Mouse (Mus musculus) megakaryocyte, embryonic 14.5 days (primary cell): ENCODE data around the gene Nadk2. TPM values are rescaled to one million over a fixed set of nuclear protein-coding genes. Genes with fewer than 3 reads are reported as not detected.

ENCODE experiments used
- H3K27me3 ChIP-seq: replicated peaks from 2 replicates; pipeline ENCODE3; 2012; ENCODE audit warnings: inconsistent platforms
- H3K36me3 ChIP-seq: replicated peaks from 2 replicates; pipeline ENCODE3; 2012; ENCODE audit warnings: low read length, inconsistent platforms, mixed read lengths
- H3K4me1 ChIP-seq: 2 replicates; pipeline ENCODE4 v1.6.1; 2012; ENCODE audit warnings: inconsistent platforms
- H3K4me3 ChIP-seq: replicated peaks from 2 replicates; pipeline ENCODE3; 2012; ENCODE audit warnings: moderate library complexity, mild to moderate bottlenecking, inconsistent platforms
- H3K9me3 ChIP-seq: 2 replicates; pipeline ENCODE4 v1.6.1; 2012; ENCODE audit warnings: inconsistent platforms
- FLI1 ChIP-seq: IDR thresholded peaks from 2 replicates; pipeline ENCODE4 v1.6.1; 2012; ENCODE audit warnings: low read length, inconsistent platforms, mixed read lengths
- GATA1 ChIP-seq: IDR thresholded peaks from 3 replicates; pipeline ENCODE4 v1.6.1; 2012; ENCODE audit warnings: mixed read lengths, low read length, inconsistent platforms, borderline replicate concordance
- polyA plus RNA-seq: library from polyadenylated mRNA; stranded (reverse); fragments of >175 nt; gene quantifications from 2 replicates; pipeline ENCODE4 v1.2.3, GENCODE M21; 2012; ENCODE audit warnings: low replicate concordance; ENCODE audit not compliant: insufficient read depth

The Nadk2 gene
- polyA plus RNA-seq, 1 experiment, result 8.6 TPM

DNA sequence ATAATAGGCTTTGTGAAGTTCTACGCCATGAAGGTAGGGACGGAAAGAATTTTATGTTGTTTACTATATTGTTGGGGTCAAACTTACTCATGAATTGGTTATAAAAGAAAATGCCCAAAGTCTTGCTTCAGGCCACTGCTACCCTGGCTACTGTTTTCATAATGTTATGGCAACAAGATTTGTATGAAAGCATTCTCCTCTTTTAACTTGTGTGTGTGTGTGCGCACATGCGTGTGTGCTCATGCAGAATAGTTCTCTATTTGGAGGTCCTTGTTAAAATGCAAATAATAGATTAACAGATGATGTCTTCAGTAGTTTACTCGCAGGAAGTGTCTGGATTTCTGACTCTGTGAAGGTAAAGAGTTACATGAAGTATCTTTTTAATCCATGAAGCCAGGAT lies 2.6 kb downstream of the Nadk2 start:
- no peak for TF ChIP-seq FLI1
- no peak for TF ChIP-seq GATA1
- Histone ChIP-seq H3K4me3 (peak overlapping the region; percentile 98), H3K4me1 (peaks cover 67% of the 10 kb centered on the region), H3K36me3 (peaks cover 23% of the 10 kb centered on the region), H3K27me3 (no peaks in the 10 kb centered on the region), H3K9me3 (no peaks in the 10 kb centered on the region)

DNA sequence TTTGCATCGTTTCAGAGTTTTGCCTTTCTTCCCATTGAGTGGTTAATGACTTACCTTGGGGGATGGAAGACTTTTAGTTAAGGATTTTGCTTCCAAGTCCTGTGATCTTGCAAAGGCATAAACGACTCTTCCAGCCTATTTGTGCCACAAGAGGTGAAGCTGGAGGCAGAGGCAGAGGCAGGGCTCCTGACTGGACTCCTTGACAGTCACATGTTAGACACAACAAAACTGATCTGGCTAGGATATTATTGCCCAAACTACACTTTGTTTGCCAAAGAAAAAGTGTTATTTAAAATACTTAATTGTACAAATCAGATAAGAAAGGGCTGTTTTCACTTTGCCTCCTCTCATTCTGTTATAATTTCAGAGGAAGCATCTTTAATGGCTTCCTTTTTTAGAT lies 3.1 kb downstream of the Nadk2 start:
- Histone ChIP-seq H3K4me3 (peak overlapping the region; percentile 98), H3K9me3 (no peaks in the 10 kb centered on the region), H3K4me1 (peaks cover 68% of the 10 kb centered on the region), H3K36me3 (peaks cover 23% of the 10 kb centered on the region), H3K27me3 (no peaks in the 10 kb centered on the region)
- TF ChIP-seq FLI1 (no peak), GATA1 (no peak)

GRCm38 (mm10) chr15:9074671-9075070 lies 3.6 kb downstream of the Nadk2 start:
- no peaks in the 10 kb centered on the region for H3K27me3 ChIP-seq
- peaks cover 23% of the 10 kb centered on the region for H3K36me3 ChIP-seq
- peaks cover 70% of the 10 kb centered on the region for H3K4me1 ChIP-seq
- peak overlapping the region; percentile 98 for H3K4me3 ChIP-seq
- no peaks in the 10 kb centered on the region for H3K9me3 ChIP-seq
- TF ChIP-seq GATA1 (no peak), FLI1 (no peak)

- Histone ChIP-seq H3K4me3 (peak overlapping the region; percentile 98), H3K9me3 (no peaks in the 10 kb centered on the region), H3K27me3 (no peaks in the 10 kb centered on the region), H3K36me3 (peaks cover 23% of the 10 kb centered on the region), H3K4me1 (peaks cover 72% of the 10 kb centered on the region)
- no peak for TF ChIP-seq FLI1
- no peak for TF ChIP-seq GATA1
Measured at GRCm38 (mm10) chr15:9075608-9076200, 4.6 kb downstream of the Nadk2 start.

GRCm38 (mm10) chr15:9078481-9079300 lies 7.6 kb downstream of the Nadk2 start:
- H3K4me1 ChIP-seq, result peaks cover 93% of the 10 kb centered on the region
- peaks cover 37% of the 10 kb centered on the region for H3K36me3 ChIP-seq
- TF ChIP-seq FLI1, result no peak
- TF ChIP-seq GATA1, result no peak
- peak overlapping the region; percentile 70 for H3K4me3 ChIP-seq
- no peaks in the 10 kb centered on the region for H3K27me3 ChIP-seq
- no peaks in the 10 kb centered on the region for H3K9me3 ChIP-seq

- Histone ChIP-seq H3K4me3 (peak overlapping the region; percentile 6), H3K4me1 (peaks cover 90% of the 10 kb centered on the region), H3K36me3 (peaks cover 46% of the 10 kb centered on the region), H3K9me3 (no peaks in the 10 kb centered on the region), H3K27me3 (no peaks in the 10 kb centered on the region)
- no peak for TF ChIP-seq FLI1
- TF ChIP-seq GATA1, result no peak
Measured at GRCm38 (mm10) chr15:9079626-9080025, 8.6 kb downstream of the Nadk2 start.

DNA sequence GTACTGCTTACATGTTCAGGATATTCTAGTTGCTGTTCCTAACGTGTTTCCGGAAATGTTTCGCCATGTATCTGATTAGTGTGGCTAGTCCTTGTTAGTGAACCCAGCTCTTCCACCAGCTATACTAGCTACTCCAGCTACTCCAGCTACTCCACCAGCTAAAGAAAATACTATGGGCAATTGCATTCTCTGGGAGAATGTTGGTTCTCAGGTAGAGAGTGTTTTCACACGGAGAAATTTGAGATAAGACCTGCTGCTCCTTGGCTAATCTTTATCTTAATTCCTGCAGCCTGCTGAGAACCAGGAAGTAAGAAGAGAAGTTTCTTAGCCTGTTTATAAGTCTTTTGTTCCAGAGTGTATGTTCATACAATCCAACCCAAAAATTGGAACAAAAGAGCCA lies 9.1 kb downstream of the Nadk2 start:
- H3K9me3 ChIP-seq, result no peaks in the 10 kb centered on the region
- no peak for TF ChIP-seq GATA1
- TF ChIP-seq FLI1, result no peak
- peaks cover 90% of the 10 kb centered on the region for H3K4me1 ChIP-seq
- peak overlapping the region; percentile 69 for H3K4me3 ChIP-seq
- H3K27me3 ChIP-seq, result no peaks in the 10 kb centered on the region
- H3K36me3 ChIP-seq, result peaks cover 50% of the 10 kb centered on the region

DNA sequence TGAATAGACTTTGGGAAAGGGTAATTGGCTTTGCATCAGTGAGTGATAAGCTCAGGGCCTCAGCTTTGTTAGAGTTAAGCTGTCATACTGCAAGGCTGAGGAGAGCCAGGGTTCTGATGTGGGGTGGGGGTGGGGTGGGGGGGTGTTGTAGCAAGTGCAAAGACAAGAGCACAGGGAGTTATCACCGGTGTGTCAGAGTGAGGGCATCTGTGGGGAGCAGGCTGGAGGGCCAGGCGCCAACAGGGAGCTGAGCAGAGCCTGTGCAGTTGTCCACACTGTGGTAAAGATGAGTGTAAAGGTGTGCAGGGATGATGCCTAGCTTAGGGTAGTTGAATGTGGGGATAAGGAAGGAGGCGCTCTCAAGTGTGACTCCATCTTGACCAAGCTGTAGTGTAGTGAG lies 10.2 kb downstream of the Nadk2 start:
- TF ChIP-seq GATA1 (no peak), FLI1 (no peak)
- Histone ChIP-seq H3K9me3 (no peaks in the 10 kb centered on the region), H3K27me3 (no peaks in the 10 kb centered on the region), H3K4me1 (peaks cover 90% of the 10 kb centered on the region), H3K36me3 (peaks cover 50% of the 10 kb centered on the region), H3K4me3 (peak overlapping the region; percentile 77)

GRCm38 (mm10) chr15:9082753-9083152 lies 11.7 kb downstream of the Nadk2 start:
- TF ChIP-seq GATA1 (no peak), FLI1 (no peak)
- H3K4me1 ChIP-seq, result peaks cover 93% of the 10 kb centered on the region
- H3K4me3 ChIP-seq, result peak overlapping the region; percentile 29
- H3K36me3 ChIP-seq, result peaks cover 53% of the 10 kb centered on the region
- no peaks in the 10 kb centered on the region for H3K27me3 ChIP-seq
- no peaks in the 10 kb centered on the region for H3K9me3 ChIP-seq

DNA sequence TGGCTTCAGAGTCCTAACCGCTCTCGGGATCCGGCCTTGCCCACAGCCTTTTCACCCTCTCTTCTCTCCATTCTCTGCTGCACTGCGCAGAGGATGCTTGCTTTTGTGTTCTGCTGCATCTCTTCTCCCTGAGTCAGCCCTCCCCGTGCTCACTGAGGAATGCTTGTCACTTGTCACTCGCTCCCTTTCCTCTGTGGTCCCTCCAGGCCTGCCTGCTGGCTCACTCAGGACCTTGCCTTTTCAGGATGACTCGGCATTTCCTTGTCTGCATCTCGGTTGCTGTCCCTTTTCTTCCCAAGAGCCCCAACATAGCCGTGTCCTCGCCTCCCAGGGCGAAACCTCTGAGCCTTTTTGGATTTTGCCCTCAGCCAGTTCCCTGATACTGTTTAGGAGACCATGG lies 15.8 kb downstream of the Nadk2 start:
- H3K27me3 ChIP-seq, result no peaks in the 10 kb centered on the region
- no peaks in the 10 kb centered on the region for H3K9me3 ChIP-seq
- H3K4me3 ChIP-seq, result peak overlapping the region; percentile 85
- TF ChIP-seq GATA1, result no peak
- no peak for TF ChIP-seq FLI1
- H3K36me3 ChIP-seq, result peaks cover 86% of the 10 kb centered on the region
- peaks cover 93% of the 10 kb centered on the region for H3K4me1 ChIP-seq

DNA sequence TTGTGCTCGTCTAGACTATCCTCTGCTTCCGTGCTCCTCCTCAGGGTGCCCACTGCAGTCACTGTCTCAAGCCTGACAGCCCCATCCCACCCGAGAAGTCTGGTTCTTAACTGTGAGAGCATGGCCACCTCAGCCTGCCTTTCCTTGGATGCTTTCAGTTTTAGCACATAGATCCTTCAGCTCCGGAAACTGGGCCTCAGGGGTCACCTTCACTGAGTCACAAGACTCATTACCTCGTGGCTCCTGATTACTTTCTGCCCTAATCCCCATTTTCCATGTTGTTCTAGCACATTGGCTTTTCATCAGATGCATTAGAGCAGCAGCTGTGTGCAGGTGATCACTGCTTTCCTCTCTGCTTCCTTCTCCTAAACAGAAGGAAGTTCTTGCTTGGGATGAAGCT lies 16.4 kb downstream of the Nadk2 start:
- peak overlapping the region; percentile 85 for H3K4me3 ChIP-seq
- H3K36me3 ChIP-seq, result peaks cover 91% of the 10 kb centered on the region
- no peaks in the 10 kb centered on the region for H3K27me3 ChIP-seq
- peaks cover 90% of the 10 kb centered on the region for H3K4me1 ChIP-seq
- TF ChIP-seq FLI1 (no peak), GATA1 (no peak)
- no peaks in the 10 kb centered on the region for H3K9me3 ChIP-seq
